Mouse (Mus musculus) lung, postnatal 0 days (tissue): ENCODE measurements at regions not wholly inside any gene's neighbourhood (a gene's known extent, or its start where the extent isn't known, plus 50 kb on each side); places are given as distances from the start of the nearest gene placed in this dataset.

Experiments used
- ATAC-seq: fragments of 200-750 bp; cut with Nextera tagmentation; 2 replicates; pipeline ENCODE4 v1.8.0; 2017; ENCODE audit warnings: moderate library complexity
- DNase-seq: peaks from one replicate; pipeline ENCODE4 v3.0.0-alpha.2; 2016; ENCODE audit warnings: low spot score
- H3K27ac ChIP-seq: fragments of 300-500 bp; sonication (generic); 2 replicates; pipeline ENCODE4 v1.5.1; 2014; ENCODE audit warnings: antibody characterized with exemption, mild to moderate bottlenecking, low read length, mixed read lengths
- H3K27me3 ChIP-seq: fragments of 300-500 bp; sonication (generic); replicated peaks from 2 replicates; pipeline ENCODE4 v1.6.1; 2014; ENCODE audit warnings: low read length, mixed read lengths; ENCODE audit not compliant: insufficient read depth
- H3K36me3 ChIP-seq: fragments of 300-500 bp; sonication (generic); 2 replicates; pipeline ENCODE4 v1.6.1; 2014; ENCODE audit warnings: low read length, mixed read lengths; ENCODE audit not compliant: insufficient read depth
- H3K4me1 ChIP-seq: fragments of 300-500 bp; sonication (generic); 2 replicates; pipeline ENCODE4 v1.6.1; 2014; ENCODE audit warnings: antibody characterized with exemption, low read depth, low read length, mixed read lengths; ENCODE audit not compliant: insufficient read depth
- H3K4me2 ChIP-seq: fragments of 300-500 bp; sonication (generic); replicated peaks from 2 replicates; pipeline ENCODE4 v1.6.1; 2014; ENCODE audit warnings: low read depth, mild to moderate bottlenecking, low read length, moderate library complexity, mixed read lengths
- H3K4me3 ChIP-seq: fragments of 300-500 bp; sonication (generic); 2 replicates; pipeline ENCODE4 v1.5.1; 2014; ENCODE audit warnings: low read depth, low read length
- H3K9ac ChIP-seq: fragments of 300-500 bp; sonication (generic); replicated peaks from 2 replicates; pipeline ENCODE4 v1.6.1; 2014; ENCODE audit warnings: low read depth, mild to moderate bottlenecking
- H3K9me3 ChIP-seq: fragments of 300-500 bp; sonication (generic); 2 replicates; pipeline ENCODE4 v1.6.1; 2016; ENCODE audit warnings: low read length, mixed read lengths
- CTCF ChIP-seq: IDR thresholded peaks from 2 replicates; pipeline ENCODE4 v1.5.1; 2016; ENCODE audit warnings: antibody characterized with exemption, mild to moderate bottlenecking
- EP300 ChIP-seq: IDR thresholded peaks from 2 replicates; pipeline ENCODE4 v1.6.1; 2016; ENCODE audit warnings: antibody characterized with exemption, mild to moderate bottlenecking, control low read depth
- WGBS: fragments of 180-500 bp; shearing (Covaris S2); extraction: QIAGEN DNeasy Blood & Tissue Kit; methylation state at CpG from one replicate; pipeline ENCODE4 v1.1.7; 2014; 5-methylcytosine and 5-hydroxymethylcytosine counted together

DNA sequence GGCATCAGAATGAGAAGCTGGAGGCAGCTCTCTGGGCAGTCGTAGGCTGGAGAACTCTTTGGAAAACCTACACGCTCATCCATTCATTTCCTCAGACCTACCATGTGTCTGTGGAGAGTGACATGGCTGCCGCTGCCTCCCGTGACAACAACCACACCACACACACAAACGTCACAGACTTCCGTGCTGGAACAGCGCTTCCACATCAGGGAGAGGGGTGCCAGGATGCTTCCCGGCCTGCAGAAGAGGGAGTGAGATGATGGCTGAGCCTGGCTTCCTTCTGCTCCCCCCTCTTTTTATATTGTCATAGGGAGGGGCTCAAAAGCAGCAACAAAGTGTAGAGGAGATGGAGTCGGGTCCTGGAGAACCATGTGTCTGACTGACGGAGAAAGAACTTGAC is 73.5 kb upstream of the Ptpn1 start:
- no peak for ATAC-seq
- Histone ChIP-seq H3K36me3 (no peaks in the 10 kb centered on the region), H3K27me3 (no peaks in the 10 kb centered on the region), H3K4me1 (peaks cover 18% of the 10 kb centered on the region), H3K4me3 (no peak overlapping the region), H3K4me2 (no peak overlapping the region), H3K27ac (no peak overlapping the region), H3K9me3 (no peaks in the 10 kb centered on the region), H3K9ac (no peak overlapping the region)
- DNase-seq: no peak
- TF ChIP-seq CTCF (no peak), EP300 (no peak)
- WGBS: 63% methylated on average over 10 of the region's 10 CpGs

GRCm38 (mm10) chr2:167857911-167858310 is 73.9 kb upstream of the Ptpn1 start:
- Histone ChIP-seq H3K9me3 (no peaks in the 10 kb centered on the region), H3K4me3 (no peak overlapping the region), H3K27me3 (no peaks in the 10 kb centered on the region), H3K9ac (no peak overlapping the region), H3K27ac (no peak overlapping the region), H3K4me1 (peaks cover 15% of the 10 kb centered on the region), H3K4me2 (no peak overlapping the region), H3K36me3 (no peaks in the 10 kb centered on the region)
- TF ChIP-seq CTCF: no peak
- TF ChIP-seq EP300: no peak
- 75% methylated on average over 8 of the region's 8 CpGs for WGBS
- ATAC-seq: no peak
- no peak for DNase-seq

DNA sequence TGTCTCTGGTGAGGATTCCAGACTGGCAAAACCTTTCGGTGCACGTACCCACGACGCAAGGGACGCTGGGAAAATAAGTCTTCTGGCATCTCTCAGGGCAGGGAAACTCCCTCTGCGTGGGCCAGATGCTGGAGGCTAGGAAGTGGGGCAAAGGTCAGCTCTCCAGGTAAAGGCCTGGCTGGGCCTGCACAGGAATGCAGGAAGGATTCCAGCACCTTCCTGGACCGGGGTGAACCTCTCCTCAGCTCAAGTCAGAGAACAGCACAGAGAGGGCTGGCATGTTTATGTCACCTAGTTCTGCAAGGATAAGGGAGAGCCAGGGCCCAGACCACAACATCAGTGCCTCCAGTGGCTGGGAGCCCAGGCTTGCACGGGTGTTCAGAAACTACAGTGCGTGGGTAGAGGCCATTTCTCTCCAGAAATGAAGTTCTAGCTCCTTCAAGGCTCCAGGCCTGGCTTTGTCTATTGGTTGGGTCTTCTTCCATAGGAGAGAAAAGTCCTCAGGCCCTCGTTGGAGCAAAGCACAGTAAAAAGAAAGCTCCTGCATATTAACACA is 74.9 kb upstream of the Ptpn1 start:
- Histone ChIP-seq H3K27ac (peak overlapping the region; percentile 43; the same call in 1 of the 2 replicates), H3K4me3 (no peak overlapping the region), H3K36me3 (no peaks in the 10 kb centered on the region), H3K27me3 (no peaks in the 10 kb centered on the region), H3K9ac (no peak overlapping the region), H3K9me3 (no peaks in the 10 kb centered on the region), H3K4me1 (peaks cover 19% of the 10 kb centered on the region), H3K4me2 (no peak overlapping the region)
- TF ChIP-seq CTCF: no peak
- TF ChIP-seq EP300: no peak; the same call in 1 of the 2 replicates
- ATAC-seq (peak; percentile 10; the same call in 1 of the 2 replicates), DNase-seq (peak; percentile 63)
- 69% methylated on average over 10 of the region's 10 CpGs for WGBS

- no peaks in the 10 kb centered on the region for H3K27me3 ChIP-seq
- no peaks in the 10 kb centered on the region for H3K36me3 ChIP-seq
- H3K27ac ChIP-seq: no peak overlapping the region
- DNase-seq: no peak
- H3K4me2 ChIP-seq: no peak overlapping the region
- no peak for ATAC-seq
- H3K4me1 ChIP-seq: peaks cover 23% of the 10 kb centered on the region
- WGBS: 57% methylated on average over 3 of the region's 3 CpGs
- H3K9ac ChIP-seq: no peak overlapping the region
- no peak overlapping the region for H3K4me3 ChIP-seq
- no peaks in the 10 kb centered on the region for H3K9me3 ChIP-seq
- TF ChIP-seq CTCF (no peak), EP300 (no peak)
Measured at GRCm38 (mm10) chr2:167856020-167856419, 75.8 kb upstream of the Ptpn1 start.

GRCm38 (mm10) chr2:167854060-167854459 is 77.8 kb upstream of the Ptpn1 start:
- no peak overlapping the region for H3K4me2 ChIP-seq
- H3K27me3 ChIP-seq: no peaks in the 10 kb centered on the region
- H3K36me3 ChIP-seq: no peaks in the 10 kb centered on the region
- no peaks in the 10 kb centered on the region for H3K9me3 ChIP-seq
- DNase-seq: no peak
- 61% methylated on average over 1 of the region's 1 CpGs for WGBS
- no peak overlapping the region for H3K4me3 ChIP-seq
- H3K27ac ChIP-seq: peak overlapping the region; percentile 73; the same call in 1 of the 2 replicates
- peaks cover 17% of the 10 kb centered on the region; the same call in 1 of the 2 replicates for H3K4me1 ChIP-seq
- no peak for TF ChIP-seq CTCF
- TF ChIP-seq EP300: no peak
- H3K9ac ChIP-seq: no peak overlapping the region
- ATAC-seq: no peak

- TF ChIP-seq CTCF: no peak
- no peak for TF ChIP-seq EP300
- no peak overlapping the region for H3K9ac ChIP-seq
- WGBS: 65% methylated on average over 8 of the region's 8 CpGs
- H3K36me3 ChIP-seq: no peaks in the 10 kb centered on the region
- no peaks in the 10 kb centered on the region for H3K27me3 ChIP-seq
- no peak; the same call in 1 of the 2 replicates for ATAC-seq
- DNase-seq: peak; percentile 28
- H3K27ac ChIP-seq: peak overlapping the region; percentile 73
- no peak overlapping the region for H3K4me3 ChIP-seq
- no peak overlapping the region for H3K4me2 ChIP-seq
- peaks cover 17% of the 10 kb centered on the region; the same call in 1 of the 2 replicates for H3K4me1 ChIP-seq
- H3K9me3 ChIP-seq: no peaks in the 10 kb centered on the region
Measured at GRCm38 (mm10) chr2:167853411-167853821, 78.4 kb upstream of the Ptpn1 start.

DNA sequence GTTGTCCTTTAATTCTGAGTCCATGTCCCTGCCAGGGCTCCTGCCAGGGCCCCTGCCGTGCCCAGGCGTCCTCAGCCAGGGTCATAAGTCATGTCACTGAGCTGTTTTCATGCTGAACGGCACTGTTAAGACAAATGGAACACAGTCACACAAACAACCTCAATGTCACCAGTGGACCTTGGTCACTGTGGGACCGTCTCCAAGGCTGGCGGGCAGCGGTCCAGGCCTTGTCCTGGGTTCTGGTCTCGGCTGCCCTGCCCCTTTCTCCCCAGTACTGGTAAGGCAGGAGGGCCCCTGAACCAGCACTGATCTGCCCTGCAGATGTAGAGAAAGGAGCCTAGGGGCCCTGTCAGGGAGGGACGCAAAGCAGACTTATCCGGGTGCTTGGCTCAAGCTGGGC is 79.3 kb upstream of the Ptpn1 start:
- peak overlapping the region; percentile 73 for H3K27ac ChIP-seq
- H3K4me3 ChIP-seq: no peak overlapping the region
- H3K4me1 ChIP-seq: peaks cover 18% of the 10 kb centered on the region; the same call in 1 of the 2 replicates
- H3K9ac ChIP-seq: no peak overlapping the region
- no peak for TF ChIP-seq CTCF
- TF ChIP-seq EP300: 0 out of 2 replicates have a peak, but pooled peaks have one; percentile 13
- peak; percentile 51 for DNase-seq
- H3K36me3 ChIP-seq: no peaks in the 10 kb centered on the region
- WGBS: 63% methylated on average over 9 of the region's 9 CpGs
- H3K27me3 ChIP-seq: no peaks in the 10 kb centered on the region
- no peaks in the 10 kb centered on the region for H3K9me3 ChIP-seq
- H3K4me2 ChIP-seq: no peak overlapping the region
- no peak for ATAC-seq
